Mouse (Mus musculus) adrenal gland, adult 8-10 months (tissue): ENCODE measurements at regions not wholly inside any gene's neighbourhood (a gene's known extent, or its start where the extent isn't known, plus 50 kb on each side); places are given as distances from the start of the nearest gene placed in this dataset.

Experiments used
- DNase-seq: peaks from one replicate; pipeline ENCODE4 v3.0.0; 2022

GRCm38 (mm10) chrX:11574354-11574753 is 246.7 kb downstream of the H2al1j start:
- no peak for DNase-seq

- DNase-seq = no peak
Measured at GRCm38 (mm10) chrX:11575571-11575970, 247.9 kb downstream of the H2al1j start.

DNA sequence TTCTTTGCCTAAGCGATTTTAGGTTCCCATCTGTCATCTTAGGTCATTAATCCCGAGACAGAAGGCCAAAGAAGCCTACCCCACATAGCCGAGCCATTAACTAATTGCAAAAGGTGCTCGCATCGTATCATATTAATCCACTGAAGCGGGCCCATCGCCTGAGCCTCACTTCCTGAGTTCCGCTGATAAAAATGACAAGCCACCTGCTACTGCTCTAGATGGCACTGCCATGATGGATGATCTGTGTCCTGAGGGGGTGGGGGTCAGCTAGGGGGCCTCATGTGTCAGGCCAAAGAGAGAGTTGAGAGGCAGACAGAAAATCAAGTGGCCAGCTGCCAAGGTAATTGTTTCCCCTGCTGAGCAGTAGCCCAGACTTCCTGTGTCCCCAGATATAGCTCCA is 248.7 kb downstream of the H2al1j start:
- no peak for DNase-seq

DNA sequence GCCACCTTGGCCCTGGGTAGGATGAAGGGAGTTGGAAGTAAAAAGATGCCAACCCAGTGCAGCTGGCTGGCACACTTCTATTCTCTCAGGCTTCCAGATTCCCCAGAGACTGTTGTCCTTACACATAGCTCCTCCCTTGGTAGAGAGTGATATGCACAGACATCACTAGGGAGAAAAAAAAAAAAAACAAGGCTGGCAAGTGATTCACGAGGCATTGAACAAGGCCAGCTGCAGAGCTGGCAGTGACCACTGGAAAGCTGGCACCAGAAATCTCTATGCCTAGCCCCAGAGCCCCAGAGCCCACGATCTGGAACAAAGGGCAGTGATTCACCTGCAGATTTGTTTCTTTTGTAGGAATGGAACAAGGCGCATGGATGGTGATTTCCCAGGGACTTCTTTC is 249.7 kb downstream of the H2al1j start:
- peak; percentile 36 for DNase-seq

DNA sequence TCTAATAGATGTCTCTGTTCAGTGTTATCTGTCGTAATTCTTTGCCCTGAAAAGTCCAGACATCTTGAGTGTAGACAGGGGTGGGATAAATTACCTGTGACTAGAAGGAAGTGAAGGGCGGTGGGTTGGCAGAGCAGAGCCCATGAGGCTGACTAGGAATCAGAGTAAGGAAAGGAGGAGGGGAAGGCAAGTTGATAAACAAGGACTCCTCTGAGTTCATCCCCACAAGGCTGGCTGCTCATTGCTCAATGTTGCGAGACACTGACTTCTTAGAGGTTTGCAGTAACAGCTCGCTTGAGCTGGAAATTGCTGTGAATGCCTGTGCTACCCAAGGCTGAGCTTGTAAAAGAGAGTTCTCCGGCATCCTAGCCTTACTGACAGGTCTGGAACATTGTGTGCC is 257.7 kb downstream of the H2al1j start:
- no peak for DNase-seq

DNA sequence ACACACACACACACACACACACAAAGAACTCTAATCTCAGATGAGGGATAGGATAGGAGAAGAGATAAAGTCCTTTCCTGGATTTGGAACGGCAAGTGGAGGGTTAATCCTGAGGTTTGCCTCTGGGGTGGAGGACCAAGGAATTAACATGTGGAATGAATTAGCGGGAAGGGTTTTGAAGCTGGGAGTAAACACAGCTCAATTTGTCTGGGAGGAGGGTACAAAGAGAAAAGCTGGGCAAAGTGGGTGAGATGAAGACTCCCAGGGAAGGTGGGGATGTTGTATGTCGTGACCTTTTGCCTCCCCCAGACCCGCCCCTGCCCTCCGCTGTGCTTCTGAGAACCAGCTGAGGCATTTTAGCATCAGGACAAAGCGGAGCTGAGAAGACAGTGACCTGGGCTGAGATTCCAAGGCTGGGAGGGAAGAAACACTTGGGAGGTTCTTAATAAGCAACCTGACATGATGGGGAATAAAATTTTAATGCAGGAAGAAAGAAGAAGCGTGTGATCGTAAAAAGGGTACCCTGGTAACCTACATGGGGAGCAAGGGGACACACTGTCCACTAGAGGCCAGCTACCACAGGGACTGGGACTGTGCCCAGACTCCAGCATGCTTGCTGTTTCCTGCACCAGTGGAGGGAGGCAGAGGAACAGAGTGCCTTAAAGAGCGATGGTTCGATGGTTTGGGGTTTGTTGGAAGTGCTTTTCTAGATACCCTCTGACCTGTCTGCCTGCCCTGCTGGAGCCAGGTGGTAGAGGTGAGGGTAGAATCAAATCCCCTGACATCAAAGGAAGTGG is 264.0 kb downstream of the H2al1j start:
- DNase-seq = no peak

- DNase-seq = peak; percentile 24
Measured at GRCm38 (mm10) chrX:11594542-11594941, 266.9 kb downstream of the H2al1j start.

DNA sequence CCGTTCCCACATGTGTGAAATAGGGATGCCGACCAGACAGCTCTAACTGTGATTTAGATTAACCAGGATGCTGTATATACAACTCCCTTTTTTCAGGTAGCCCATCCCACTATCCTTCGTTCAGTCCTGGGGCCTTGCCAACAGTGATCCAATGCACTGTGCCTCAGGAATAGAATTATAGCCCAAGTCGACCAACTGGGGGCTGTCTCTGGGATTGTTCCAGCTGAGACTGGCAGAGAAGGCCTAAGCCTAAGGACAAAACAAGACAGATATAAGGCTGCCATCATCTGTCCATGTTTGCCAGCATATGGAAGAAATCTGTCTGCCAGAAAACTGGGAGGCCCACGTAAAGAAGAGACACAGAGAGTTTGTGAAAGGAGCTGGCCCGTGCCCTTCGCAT is 269.9 kb downstream of the H2al1j start:
- DNase-seq = no peak

GRCm38 (mm10) chrX:11614237-11614636 is 286.6 kb downstream of the H2al1j start:
- DNase-seq = no peak

- DNase-seq = peak; percentile 39
Measured at GRCm38 (mm10) chrX:11621045-11621763, 293.6 kb downstream of the H2al1j start.

DNA sequence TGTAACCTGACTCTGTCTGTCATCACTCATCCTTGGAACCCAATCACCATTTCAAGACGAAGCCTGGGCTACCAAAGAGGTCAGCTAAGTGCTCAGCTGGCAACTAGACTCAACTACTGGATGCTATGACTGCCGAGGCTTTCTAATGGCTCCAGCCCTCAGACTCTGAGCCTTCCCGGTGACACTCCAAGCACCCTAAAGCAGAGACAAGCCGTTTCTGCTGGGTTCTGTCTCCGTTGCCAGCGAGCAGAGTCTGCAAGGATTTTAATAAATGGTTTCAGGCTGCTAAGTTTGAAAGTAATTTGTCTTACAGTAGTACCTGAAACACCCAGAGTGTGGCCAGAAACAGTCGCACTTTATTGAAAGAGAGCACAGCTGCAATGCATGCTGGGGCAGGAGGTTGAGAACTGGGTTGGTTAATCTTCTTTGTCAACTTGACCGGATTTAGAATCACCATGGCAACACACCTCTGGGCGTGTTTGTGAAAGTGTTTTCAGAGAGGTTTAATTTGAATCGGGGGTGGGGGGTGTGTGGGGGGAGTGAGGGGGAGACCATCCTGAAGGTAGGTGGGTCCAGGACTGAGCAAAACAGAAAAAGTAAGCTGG is 298.8 kb downstream of the H2al1j start:
- DNase-seq = no peak

GRCm38 (mm10) chrX:11629362-11629761 is 301.7 kb downstream of the H2al1j start:
- no peak for DNase-seq

- DNase-seq = no peak
Measured at GRCm38 (mm10) chrX:11629906-11630305, 302.3 kb downstream of the H2al1j start.

DNA sequence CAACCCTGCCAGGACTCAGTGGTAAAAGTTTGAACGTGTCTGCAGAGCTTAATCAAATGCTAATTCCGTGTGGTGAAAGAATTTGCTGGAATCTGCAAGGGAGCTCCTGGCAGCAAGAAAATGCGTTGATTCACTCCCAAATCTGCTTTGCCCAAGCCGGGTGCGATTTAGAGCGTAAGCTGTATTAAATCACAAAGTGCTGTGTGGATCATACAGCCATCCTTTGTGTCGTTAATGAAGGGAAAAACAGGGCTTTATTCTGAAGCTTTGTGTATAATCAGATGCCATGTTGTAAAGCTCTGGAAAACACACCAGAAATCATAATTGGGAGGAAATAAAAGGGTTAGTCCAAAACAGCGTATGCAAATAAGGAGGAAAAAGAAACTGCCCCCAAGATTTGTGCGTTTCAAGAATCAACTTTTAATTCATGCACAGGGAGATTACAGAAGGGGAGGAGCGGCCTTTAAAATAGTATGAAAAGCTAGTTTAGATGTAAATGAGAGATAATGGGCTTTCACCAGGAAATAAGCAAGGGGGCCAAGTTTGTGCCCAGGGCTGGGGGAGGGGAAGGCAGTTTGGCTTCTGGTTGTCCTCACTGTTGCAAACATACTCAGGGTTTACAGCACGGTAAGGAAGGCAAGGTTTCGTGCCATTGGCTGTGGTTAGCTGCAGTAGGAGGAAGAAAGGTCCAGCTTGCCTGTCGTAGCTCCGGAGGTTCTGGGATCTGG is 303.7 kb downstream of the H2al1j start:
- no peak for DNase-seq

DNA sequence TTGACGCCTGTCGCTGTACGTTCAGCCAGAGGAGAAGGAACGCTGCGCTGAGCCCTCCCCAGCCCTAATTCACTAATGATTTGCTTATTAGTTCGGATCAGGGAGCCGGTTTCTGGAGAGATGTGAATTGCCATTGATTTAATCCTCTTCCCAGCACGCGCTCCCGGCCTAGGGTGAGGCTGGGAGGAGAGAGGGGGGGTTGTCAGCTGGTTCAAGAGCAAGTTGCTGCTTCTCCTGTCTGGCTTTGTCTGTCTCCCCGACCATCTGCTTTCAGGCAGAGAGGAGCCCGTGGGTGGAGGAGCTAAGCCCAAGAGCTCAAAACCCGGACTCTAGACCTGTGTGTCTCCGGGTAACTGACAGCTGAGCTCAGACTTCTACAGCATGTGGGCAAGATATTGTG is 304.4 kb downstream of the H2al1j start:
- no peak for DNase-seq

DNA sequence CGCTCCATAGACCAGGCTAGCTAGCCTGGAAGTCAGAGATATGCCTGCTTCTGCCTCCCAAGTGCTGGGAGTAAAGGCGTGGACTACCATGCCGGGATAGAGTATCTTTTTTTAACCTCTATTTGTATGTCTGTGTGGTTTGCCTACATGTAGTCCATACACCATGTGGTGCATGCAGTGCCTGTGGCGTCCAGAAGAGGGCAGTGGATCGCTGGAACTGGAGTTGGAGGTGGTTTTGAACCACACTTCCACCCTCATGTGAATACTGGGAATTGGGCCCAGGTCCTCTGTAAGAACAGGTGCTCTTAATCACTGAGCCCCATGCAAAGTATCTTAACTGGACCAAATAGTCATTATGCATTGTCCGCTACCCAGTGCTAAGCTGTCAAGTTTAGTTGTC is 306.2 kb downstream of the H2al1j start:
- no peak for DNase-seq

- peak; percentile 60 for DNase-seq
Measured at GRCm38 (mm10) chrX:11644484-11644883, 316.9 kb downstream of the H2al1j start.

- no peak for DNase-seq
Measured at GRCm38 (mm10) chrX:11646681-11647526, 319.3 kb downstream of the H2al1j start.

DNA sequence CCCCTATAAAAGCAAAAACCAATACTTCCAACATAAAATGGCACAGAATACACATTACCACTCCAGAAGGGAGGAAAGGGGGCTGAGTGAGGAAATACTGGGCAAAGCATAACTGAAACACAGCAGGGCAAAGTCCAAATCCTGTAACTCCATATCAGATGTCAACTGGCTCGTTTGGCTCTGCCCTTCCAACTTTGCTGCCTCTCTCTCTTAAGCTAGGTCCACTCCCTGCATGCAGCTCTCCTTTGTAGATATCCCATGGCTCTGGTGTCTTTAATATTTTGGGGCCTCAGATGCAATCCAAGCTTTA is 319.9 kb downstream of the H2al1j start:
- DNase-seq = no peak

- no peak for DNase-seq
Measured at GRCm38 (mm10) chrX:11653336-11653735, 325.7 kb downstream of the H2al1j start.

- no peak for DNase-seq
Measured at GRCm38 (mm10) chrX:11654976-11655375, 327.4 kb downstream of the H2al1j start.

- DNase-seq = no peak
Measured at GRCm38 (mm10) chrX:11655466-11655865, 327.8 kb downstream of the H2al1j start.
